Mouse (Mus musculus) small intestine, adult 2 months (tissue): ENCODE measurements around the gene Wrnip1. TPM values are rescaled to one million over a fixed set of nuclear protein-coding genes. Genes with fewer than 3 reads are reported as not detected.

ENCODE experiments used
- H3K27ac ChIP-seq: fragments of 200-500 bp; 2 replicates; pipeline ENCODE4 v1.5.1; 2012; ENCODE audit warnings: low read depth, low read length, control low read depth, inconsistent platforms; ENCODE audit not compliant: insufficient read depth
- H3K27me3 ChIP-seq: fragments of 200-500 bp; 2 replicates; pipeline ENCODE4 v1.6.1; 2012; ENCODE audit warnings: mild to moderate bottlenecking, moderate library complexity, low read length, inconsistent platforms; ENCODE audit not compliant: control insufficient read depth, insufficient read depth
- H3K36me3 ChIP-seq: fragments of 200-500 bp; 2 replicates; pipeline ENCODE4 v1.6.1; 2012; ENCODE audit warnings: mild to moderate bottlenecking, low read length, control low read depth, inconsistent platforms; ENCODE audit not compliant: control insufficient read depth, insufficient read depth
- H3K4me1 ChIP-seq: fragments of 200-500 bp; 2 replicates; pipeline ENCODE4 v1.6.1; 2012; ENCODE audit warnings: low read length, inconsistent platforms, mixed read lengths; ENCODE audit not compliant: control insufficient read depth, insufficient read depth, insufficient read length
- H3K4me3 ChIP-seq: fragments of 200-500 bp; 2 replicates; pipeline ENCODE4 v1.5.1; 2012; ENCODE audit warnings: low read depth, mild to moderate bottlenecking, control low read depth, inconsistent platforms, low read length, moderate library complexity
- CTCF ChIP-seq: fragments of 200-500 bp; IDR thresholded peaks from 2 replicates; pipeline ENCODE4 v1.5.1; 2012; ENCODE audit warnings: low read depth, mild to moderate bottlenecking, control low read depth, inconsistent platforms, low read length, moderate library complexity, mixed read lengths; ENCODE audit not compliant: insufficient replicate concordance, insufficient read length; ENCODE audit errors: extremely low read depth
- POLR2A ChIP-seq: fragments of 200-500 bp; IDR thresholded peaks from 2 replicates; pipeline ENCODE4 v1.6.1; 2012; ENCODE audit warnings: low read depth, mild to moderate bottlenecking, control low read depth, inconsistent platforms, low read length, moderate library complexity
- WGBS: fragments of 180-500 bp; shearing (Covaris S2); methylation state at CpG from one replicate; pipeline ENCODE4 v1.1.7; 2018; 5-methylcytosine and 5-hydroxymethylcytosine counted together
- polyA plus RNA-seq: library from polyadenylated mRNA; depleted of rRNA; stranded (reverse); fragments of >200 nt; gene quantifications from 2 replicates; pipeline ENCODE4 v1.2.3, GENCODE M21; 2012

The Wrnip1 gene
- polyA plus RNA-seq, 1 experiment = 41.3 TPM

DNA sequence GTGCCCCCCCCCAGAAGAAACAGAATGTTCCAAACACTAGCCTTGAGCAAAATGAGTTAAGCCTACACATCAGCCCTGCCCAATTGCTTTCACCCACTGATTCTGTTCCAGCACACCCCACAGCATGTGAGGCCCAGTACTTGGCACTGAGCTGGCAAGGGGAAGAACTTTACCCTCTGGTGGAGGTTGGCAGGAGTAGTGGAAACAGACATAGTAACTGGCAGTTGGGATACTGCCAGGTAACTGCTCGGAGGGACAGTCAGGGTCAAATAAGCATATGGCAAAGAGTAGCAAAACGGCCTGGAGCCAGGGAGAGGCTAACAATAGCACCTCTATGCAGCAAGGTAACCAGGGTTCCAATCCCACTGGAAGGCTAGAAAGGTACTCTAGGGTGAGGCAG, 7.2 kb upstream of the Wrnip1 start:
- WGBS = 14% methylated on average over 2 of the region's 2 CpGs
- Histone ChIP-seq H3K4me3 (no peak overlapping the region), H3K4me1 (peaks cover 11% of the 10 kb centered on the region; the same call in 1 of the 2 replicates), H3K27ac (peak overlapping the region; percentile 95), H3K36me3 (no peaks in the 10 kb centered on the region), H3K27me3 (no peaks in the 10 kb centered on the region)
- TF ChIP-seq CTCF (no peak), POLR2A (no peak)

GRCm38 (mm10) chr13:32795166-32795565, 6.7 kb upstream of the Wrnip1 start:
- Histone ChIP-seq H3K27ac (peak overlapping the region; percentile 95), H3K4me3 (no peak overlapping the region), H3K27me3 (no peaks in the 10 kb centered on the region), H3K36me3 (no peaks in the 10 kb centered on the region), H3K4me1 (peaks cover 11% of the 10 kb centered on the region; the same call in 1 of the 2 replicates)
- TF ChIP-seq POLR2A (no peak), CTCF (no peak)
- WGBS = 47% methylated on average over 5 of the region's 5 CpGs

GRCm38 (mm10) chr13:32797085-32797484, 4.8 kb upstream of the Wrnip1 start:
- Histone ChIP-seq H3K4me3 (no peak overlapping the region), H3K36me3 (no peaks in the 10 kb centered on the region), H3K27ac (no peak overlapping the region), H3K27me3 (no peaks in the 10 kb centered on the region), H3K4me1 (peaks cover 11% of the 10 kb centered on the region; the same call in 1 of the 2 replicates)
- TF ChIP-seq CTCF = no peak
- TF ChIP-seq POLR2A = no peak
- WGBS = 77% methylated on average over 1 of the region's 1 CpGs

GRCm38 (mm10) chr13:32799131-32799530, 2.7 kb upstream of the Wrnip1 start:
- no peaks in the 10 kb centered on the region for H3K36me3 ChIP-seq
- TF ChIP-seq CTCF (no peak), POLR2A (no peak)
- no peak overlapping the region for H3K4me3 ChIP-seq
- WGBS = 70% methylated on average over 2 of the region's 2 CpGs
- H3K27ac ChIP-seq = no peak overlapping the region
- H3K4me1 ChIP-seq = peaks cover 13% of the 10 kb centered on the region; the same call in 1 of the 2 replicates
- H3K27me3 ChIP-seq = no peaks in the 10 kb centered on the region

DNA sequence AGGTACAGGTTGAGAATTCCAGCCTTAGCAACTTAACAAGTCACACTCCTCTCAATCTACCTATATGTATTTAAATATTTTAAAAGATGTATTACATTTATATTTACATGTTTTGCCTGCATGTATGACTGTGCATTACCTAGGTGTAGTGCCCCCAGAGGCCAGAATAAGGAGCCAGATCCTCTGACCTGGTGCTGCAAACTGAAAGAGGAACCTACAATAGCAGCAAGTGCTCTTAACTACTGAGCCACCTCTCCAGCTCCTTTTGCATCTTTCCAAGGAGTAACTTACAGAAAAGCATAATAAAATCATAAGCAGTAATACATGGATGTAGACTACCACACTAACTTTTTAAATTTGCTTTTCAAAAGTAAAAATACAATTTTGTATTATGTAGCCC, 979 bp upstream of the Wrnip1 start:
- Histone ChIP-seq H3K4me3 (no peak overlapping the region), H3K27ac (peak overlapping the region; percentile 75), H3K27me3 (no peaks in the 10 kb centered on the region), H3K36me3 (no peaks in the 10 kb centered on the region), H3K4me1 (peaks cover 4% of the 10 kb centered on the region; the same call in 1 of the 2 replicates)
- TF ChIP-seq CTCF = no peak
- TF ChIP-seq POLR2A = no peak

GRCm38 (mm10) chr13:32802259-32803081, 632 bp downstream of the Wrnip1 start, which contains the start of gene D930007J09Rik:
Gene D930007J09Rik, minus strand, starts transcription at chr13:32802849.
- H3K36me3 ChIP-seq = peaks cover 5% of the 10 kb centered on the region; the same call in 1 of the 2 replicates
- H3K4me1 ChIP-seq = peaks cover 4% of the 10 kb centered on the region; the same call in 1 of the 2 replicates
- H3K27ac ChIP-seq = peak within 1 kb of the TSS; percentile 75
- H3K27me3 ChIP-seq = no peaks in the 10 kb centered on the region
- TF ChIP-seq CTCF = no peak
- TF ChIP-seq POLR2A = no peak
- WGBS = under 1% methylated on average over 94 of the region's 95 CpGs
- peak within 1 kb of the TSS; percentile 81 for H3K4me3 ChIP-seq

GRCm38 (mm10) chr13:32803701-32804345, 2.0 kb downstream of the Wrnip1 start:
- TF ChIP-seq POLR2A = no peak
- no peak for TF ChIP-seq CTCF
- Histone ChIP-seq H3K27ac (no peak overlapping the region), H3K27me3 (no peaks in the 10 kb centered on the region), H3K36me3 (peaks cover 12% of the 10 kb centered on the region), H3K4me3 (no peak overlapping the region), H3K4me1 (peaks cover 4% of the 10 kb centered on the region; the same call in 1 of the 2 replicates)
- 79% methylated on average over 4 of the region's 4 CpGs for WGBS
